Mouse (Mus musculus): Measurements from ENCODE around the gene Cd247. TPM values are rescaled to one million over a fixed set of nuclear protein-coding genes. Genes with fewer than 3 reads are reported as not detected.

The Cd247 gene
- polyA plus RNA-seq, 1 experiment from 2014 or later: 1.7 TPM

DNA sequence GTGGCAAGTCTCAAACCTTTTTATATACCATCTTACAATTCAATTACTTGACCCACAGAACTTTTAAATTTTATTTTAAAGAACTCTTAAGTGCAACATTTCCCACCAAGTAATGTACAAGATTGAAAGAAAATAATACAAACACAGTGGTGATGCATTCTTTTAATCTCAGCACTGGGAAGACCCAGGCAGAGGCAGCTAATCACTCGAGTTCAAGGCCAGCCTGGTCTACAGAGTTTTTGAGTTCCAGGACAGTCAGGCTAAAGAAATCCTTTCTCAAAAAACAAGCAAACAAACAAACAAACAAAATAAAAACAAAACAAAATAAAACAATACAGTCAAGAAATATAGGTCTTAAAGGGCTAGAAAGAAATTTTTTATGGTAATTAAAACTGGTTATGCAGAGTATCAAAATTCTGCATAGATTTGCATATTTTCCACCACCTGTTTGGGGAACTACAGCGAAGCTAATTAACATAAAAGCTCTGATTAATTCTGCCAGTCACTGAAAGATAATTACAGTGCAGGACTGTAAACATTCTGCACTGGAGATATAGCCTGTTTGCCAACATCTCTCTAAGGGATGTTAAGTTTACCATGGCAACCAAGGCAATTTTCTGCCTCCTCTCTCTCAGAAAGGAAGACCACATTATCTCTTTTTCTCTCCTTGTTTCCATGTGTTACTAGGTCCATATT, 125.4 kb downstream of the Cd247 start:
- WGBS: 84% methylated on average over 2 of the region's 2 CpGs
- H3K4me3 ChIP-seq: no peak overlapping the region
- no peak for DNase-seq (ENCODE audit: low spot score)

GRCm38 (mm10) chr1:165914416-165914801, 125.9 kb downstream of the Cd247 start:
- H3K4me3 ChIP-seq: no peak overlapping the region
- peaks cover 27% of the 10 kb centered on the region for H3K36me3 ChIP-seq (replicated peaks)
- 95% methylated on average over 2 of the region's 2 CpGs for WGBS
- H3K9me3 ChIP-seq: no peaks in the 10 kb centered on the region
- no peaks in the 10 kb centered on the region for H3K4me1 ChIP-seq
- DNase-seq (ENCODE audit: low spot score): no peak
- H3K27me3 ChIP-seq (replicated peaks; ENCODE audit: low read depth, poor library complexity, severe bottlenecking): no peaks in the 10 kb centered on the region
- no peak overlapping the region for H3K27ac ChIP-seq (replicated peaks)

More for the DNA sequence above, 125.4 kb downstream of the Cd247 start:
- Histone ChIP-seq H3K9me3 (no peaks in the 10 kb centered on the region), H3K4me1 (no peaks in the 10 kb centered on the region), H3K27me3 (replicated peaks; ENCODE audit: low read depth, poor library complexity, severe bottlenecking) (no peaks in the 10 kb centered on the region), H3K27ac (replicated peaks) (no peak overlapping the region), H3K36me3 (replicated peaks) (peaks cover 30% of the 10 kb centered on the region)

GRCm38 (mm10) chr1:165921026-165921425, 132.5 kb downstream of the Cd247 start:
- no peaks in the 10 kb centered on the region for H3K4me1 ChIP-seq
- DNase-seq (ENCODE audit: low spot score): no peak
- no peaks in the 10 kb centered on the region for H3K9me3 ChIP-seq
- 68% methylated on average over 3 of the region's 3 CpGs for WGBS
- no peaks in the 10 kb centered on the region for H3K27me3 ChIP-seq (replicated peaks; ENCODE audit: low read depth, poor library complexity, severe bottlenecking)
- no peak overlapping the region for H3K27ac ChIP-seq (replicated peaks)
- peaks cover 13% of the 10 kb centered on the region for H3K36me3 ChIP-seq (replicated peaks)
- H3K4me3 ChIP-seq: no peak overlapping the region

GRCm38 (mm10) chr1:165922488-165922887, 134.0 kb downstream of the Cd247 start:
- H3K27ac ChIP-seq (replicated peaks): no peak overlapping the region
- H3K4me1 ChIP-seq: no peaks in the 10 kb centered on the region
- no peaks in the 10 kb centered on the region for H3K36me3 ChIP-seq (replicated peaks)
- H3K9me3 ChIP-seq: no peaks in the 10 kb centered on the region
- H3K27me3 ChIP-seq (replicated peaks; ENCODE audit: low read depth, poor library complexity, severe bottlenecking): no peaks in the 10 kb centered on the region
- 86% methylated on average over 1 of the region's 1 CpGs for WGBS
- no peak overlapping the region for H3K4me3 ChIP-seq
- DNase-seq (ENCODE audit: low spot score): no peak

- no peak for DNase-seq (ENCODE audit: low spot score)
- 90% methylated on average over 2 of the region's 2 CpGs for WGBS
- Histone ChIP-seq H3K4me1 (no peaks in the 10 kb centered on the region), H3K9me3 (no peaks in the 10 kb centered on the region), H3K27me3 (replicated peaks; ENCODE audit: low read depth, poor library complexity, severe bottlenecking) (no peaks in the 10 kb centered on the region), H3K27ac (replicated peaks) (no peak overlapping the region), H3K36me3 (replicated peaks) (no peaks in the 10 kb centered on the region), H3K4me3 (no peak overlapping the region)
Observed at GRCm38 (mm10) chr1:165925207-165925606, 136.7 kb downstream of the Cd247 start.

Other genes with a start within 250 kb of the Cd247 start
- gene Mpzl1, start 154.1 kb upstream of the Cd247 start, polyA plus RNA-seq (2016; fragmentation: Nextera tagmentation; extraction: Ambion mirVana): 138 and 139 TPM in 2 replicates
- gene Rcsd1, start 78.9 kb upstream of the Cd247 start, polyA plus RNA-seq (2016; fragmentation: Nextera tagmentation; extraction: Ambion mirVana): 10.3 and 10.8 TPM in 2 replicates
- 32.4 and 40.5 TPM in 2 replicates for gene Creg1, start 24.9 kb upstream of the Cd247 start, polyA plus RNA-seq (2016; fragmentation: Nextera tagmentation; extraction: Ambion mirVana)
- 27.0 and 28.1 TPM in 2 replicates for gene Pou2f1, start 214.0 kb downstream of the Cd247 start, polyA plus RNA-seq (2016; fragmentation: Nextera tagmentation; extraction: Ambion mirVana)

Data from embryonic facial prominence, embryonic 10.5 days (tissue).